15 mouse cellular contexts compared by ENCODE assay signal in genomic region chr3:80975716-80976115, GRCm38 (mm10).
A peak's percentile ranks its signal among the peaks of the same experiment; 100 is the strongest.
DNase-seq lines count a peak whose midpoint lies in the region.
"Had no signal": no experiment of that assay in that cellular context is flagged by ENCODE, and none has a peak within 500 bp of the region (broad histone marks: within the 10 kb centered on the region; RNA-seq: fewer than 3 reads in every experiment).

No protein-coding gene starts in this region.

- DNase-seq in 3T3-L1 (ENCODE audit: low read depth, low spot score) (peak; percentile 38), R1 (ENCODE audit: low read depth, low spot score) (peak; percentile 61)
- DNase-seq in Muller cell, postnatal 12 days (ENCODE audit: inconsistent ontology term) = peak; percentile 49
- no peak for DNase-seq in urinary bladder, postnatal 25 days (ENCODE audit: low spot score)
- no peak for DNase-seq in gastrocnemius, adult 8-10 months (ENCODE audit: low spot score in 2 of 2)
- DNase-seq in heart, adult 11 months = no peak
- DNase-seq: adrenal gland, adult 8-10 months; adrenal gland, postnatal 14 days; adrenal gland, postnatal 36 days; B cell, adult 2 months; cerebellum, adult 11-12 months; cerebellum, adult 2 months; cerebellum, adult 9-10 months; cerebellum, postnatal 10 days; cerebellum, postnatal 25 days had no signal

Comparison
In these comparisons a context has a peak if more than half of its experiments do, and no peak if none do; other contexts are left out.
1. DNase-seq: peak in 3T3-L1 (single experiment), Muller cell, postnatal 12 days (single experiment) and R1 (single experiment); none in urinary bladder, postnatal 25 days (single experiment), gastrocnemius, adult 8-10 months (0 of 2) and heart, adult 11 months (single experiment).